Mouse (Mus musculus) cerebellum, adult 2 months (tissue): Measurements from ENCODE around the gene Tlr9.

ENCODE experiments used
- CTCF ChIP-seq: fragments of 200-500 bp; IDR thresholded peaks from 2 replicates; pipeline ENCODE4 v1.5.1; 2011; ENCODE audit warnings: low read depth, mild to moderate bottlenecking, control low read depth, low read length, moderate library complexity, borderline replicate concordance; ENCODE audit not compliant: insufficient read depth
- POLR2A ChIP-seq: fragments of 200-500 bp; IDR thresholded peaks from 2 replicates; pipeline ENCODE4 v1.6.1; 2011; ENCODE audit warnings: low read length, control low read depth, borderline replicate concordance; ENCODE audit not compliant: insufficient read depth

GRCm38 (mm10) chr9:106269076-106269788 is 46.8 kb downstream of the Tlr9 start:
- TF ChIP-seq POLR2A (no peak), CTCF (no peak)
